Mouse (Mus musculus) C2C12 (cell line): ENCODE measurements around the gene Bhlha15.

ENCODE experiments used
- CEBPB ChIP-seq: IDR thresholded peaks from one replicate; pipeline ENCODE4 v1.6.1; 2011; ENCODE audit warnings: low read depth, mild to moderate bottlenecking, control low read depth, moderate library complexity
- CTCF ChIP-seq: IDR thresholded peaks from one replicate; pipeline ENCODE4 v1.5.1; 2011; ENCODE audit not compliant: control insufficient read depth, insufficient read depth, insufficient read length
- FOSL1 ChIP-seq: IDR thresholded peaks from one replicate; pipeline ENCODE4 v1.8.0; 2011; ENCODE audit warnings: mild to moderate bottlenecking, low read length; ENCODE audit not compliant: poor library complexity, insufficient read depth, severe bottlenecking
- MYOD1 ChIP-seq: IDR thresholded peaks from one replicate; pipeline ENCODE4 v1.6.1; 2011; ENCODE audit warnings: low read depth; ENCODE audit not compliant: control insufficient read depth, insufficient read length
- MYOG ChIP-seq: IDR thresholded peaks from one replicate; pipeline ENCODE4 v1.6.1; 2011; ENCODE audit not compliant: control insufficient read depth, insufficient read length; ENCODE audit errors: extremely low read depth
- USF1 ChIP-seq: IDR thresholded peaks from one replicate; pipeline ENCODE4 v1.6.1; 2011; ENCODE audit warnings: low read depth, mild to moderate bottlenecking, control low read depth, moderate library complexity

- TF ChIP-seq FOSL1 = no peak
- TF ChIP-seq MYOG = no peak
- no peak for TF ChIP-seq CTCF
- TF ChIP-seq MYOD1 = no peak
- no peak for TF ChIP-seq CEBPB
- no peak for TF ChIP-seq USF1
Observed at GRCm38 (mm10) chr5:144226220-144226619, 36.1 kb downstream of the Bhlha15 start.
